Mouse (Mus musculus): ENCODE measurements around the gene 1700020D05Rik. TPM values are rescaled to one million over a fixed set of nuclear protein-coding genes. Genes with fewer than 3 reads are reported as not detected.
A peak's percentile ranks its signal among the peaks of the same experiment; 100 is the strongest.

Gene 1700020D05Rik
- polyA plus RNA-seq, 1 experiment from 2014 or later = not detected

GRCm38 (mm10) chr19:5518721-5519120 is 15.1 kb upstream of the 1700020D05Rik start:
- no peak overlapping the region for H3K4me2 ChIP-seq (ENCODE audit: low read length)
- ATAC-seq (no peak), DNase-seq (ENCODE audit: low spot score) (no peak)
- no peaks in the 10 kb centered on the region for H3K36me3 ChIP-seq (ENCODE audit: control insufficient read depth, insufficient read depth, low read length)
- no peak overlapping the region for H3K9ac ChIP-seq (ENCODE audit: low read length)
- 88% methylated on average over 3 of the region's 3 CpGs for WGBS
- no peak overlapping the region for H3K4me3 ChIP-seq (ENCODE audit: low read depth, low read length)
- H3K9me3 ChIP-seq (replicated peaks; ENCODE audit: control insufficient read depth, low read length) = no peaks in the 10 kb centered on the region
- no peaks in the 10 kb centered on the region for H3K4me1 ChIP-seq (ENCODE audit: control insufficient read depth, insufficient read depth, low read length)
- no peak overlapping the region for H3K27ac ChIP-seq (ENCODE audit: low read depth, low read length)
- no peaks in the 10 kb centered on the region for H3K27me3 ChIP-seq (replicated peaks; ENCODE audit: control insufficient read depth, insufficient read depth, low read length)

GRCm38 (mm10) chr19:5516906-5517505 is 13.4 kb upstream of the 1700020D05Rik start:
- WGBS = 80% methylated on average over 8 of the region's 8 CpGs
- ATAC-seq = no peak
- no peaks in the 10 kb centered on the region for H3K9me3 ChIP-seq (replicated peaks; ENCODE audit: control insufficient read depth, low read length)
- H3K4me2 ChIP-seq (ENCODE audit: low read length) = no peak overlapping the region
- no peak for DNase-seq (ENCODE audit: low spot score)
- H3K4me1 ChIP-seq (ENCODE audit: control insufficient read depth, insufficient read depth, low read length) = no peaks in the 10 kb centered on the region; the same call in 1 of the 2 replicates
- H3K36me3 ChIP-seq (ENCODE audit: control insufficient read depth, insufficient read depth, low read length) = no peaks in the 10 kb centered on the region
- no peak overlapping the region for H3K9ac ChIP-seq (ENCODE audit: low read length)
- no peaks in the 10 kb centered on the region for H3K27me3 ChIP-seq (replicated peaks; ENCODE audit: control insufficient read depth, insufficient read depth, low read length)
- no peak overlapping the region for H3K4me3 ChIP-seq (ENCODE audit: low read depth, low read length)
- no peak overlapping the region for H3K27ac ChIP-seq (ENCODE audit: low read depth, low read length)

GRCm38 (mm10) chr19:5515840-5516777 is 12.5 kb upstream of the 1700020D05Rik start:
- H3K27ac ChIP-seq (ENCODE audit: low read depth, low read length) = no peak overlapping the region
- no peak overlapping the region for H3K4me2 ChIP-seq (ENCODE audit: low read length)
- no peak for ATAC-seq
- DNase-seq (ENCODE audit: low spot score) = no peak
- H3K36me3 ChIP-seq (ENCODE audit: control insufficient read depth, insufficient read depth, low read length) = no peaks in the 10 kb centered on the region
- no peak overlapping the region for H3K4me3 ChIP-seq (ENCODE audit: low read depth, low read length)
- no peak overlapping the region for H3K9ac ChIP-seq (ENCODE audit: low read length)
- peaks cover 2% of the 10 kb centered on the region; the same call in 1 of the 2 replicates for H3K4me1 ChIP-seq (ENCODE audit: control insufficient read depth, insufficient read depth, low read length)
- WGBS = 81% methylated on average over 7 of the region's 7 CpGs
- no peaks in the 10 kb centered on the region for H3K9me3 ChIP-seq (replicated peaks; ENCODE audit: control insufficient read depth, low read length)
- H3K27me3 ChIP-seq (replicated peaks; ENCODE audit: control insufficient read depth, insufficient read depth, low read length) = no peaks in the 10 kb centered on the region

GRCm38 (mm10) chr19:5513005-5513349 is 9.4 kb upstream of the 1700020D05Rik start:
- H3K4me2 ChIP-seq (ENCODE audit: low read length) = no peak overlapping the region
- no peak overlapping the region for H3K4me3 ChIP-seq (ENCODE audit: low read depth, low read length)
- peaks cover 7% of the 10 kb centered on the region; the same call in 1 of the 2 replicates for H3K4me1 ChIP-seq (ENCODE audit: control insufficient read depth, insufficient read depth, low read length)
- WGBS = 87% methylated on average over 3 of the region's 3 CpGs
- no peaks in the 10 kb centered on the region for H3K27me3 ChIP-seq (replicated peaks; ENCODE audit: control insufficient read depth, insufficient read depth, low read length)
- no peaks in the 10 kb centered on the region for H3K9me3 ChIP-seq (replicated peaks; ENCODE audit: control insufficient read depth, low read length)
- H3K27ac ChIP-seq (ENCODE audit: low read depth, low read length) = no peak overlapping the region
- ATAC-seq (no peak), DNase-seq (ENCODE audit: low spot score) (no peak)
- H3K9ac ChIP-seq (ENCODE audit: low read length) = no peak overlapping the region
- no peaks in the 10 kb centered on the region for H3K36me3 ChIP-seq (ENCODE audit: control insufficient read depth, insufficient read depth, low read length)

- H3K27ac ChIP-seq (ENCODE audit: low read depth, low read length) = no peak overlapping the region
- no peaks in the 10 kb centered on the region for H3K9me3 ChIP-seq (replicated peaks; ENCODE audit: control insufficient read depth, low read length)
- H3K4me3 ChIP-seq (ENCODE audit: low read depth, low read length) = no peak overlapping the region
- H3K27me3 ChIP-seq (replicated peaks; ENCODE audit: control insufficient read depth, insufficient read depth, low read length) = no peaks in the 10 kb centered on the region
- ATAC-seq (no peak), DNase-seq (ENCODE audit: low spot score) (no peak)
- WGBS = 80% methylated on average over 12 of the region's 12 CpGs
- peaks cover 7% of the 10 kb centered on the region; the same call in 1 of the 2 replicates for H3K4me1 ChIP-seq (ENCODE audit: control insufficient read depth, insufficient read depth, low read length)
- H3K9ac ChIP-seq (ENCODE audit: low read length) = no peak overlapping the region
- no peaks in the 10 kb centered on the region for H3K36me3 ChIP-seq (ENCODE audit: control insufficient read depth, insufficient read depth, low read length)
- no peak overlapping the region for H3K4me2 ChIP-seq (ENCODE audit: low read length)
Measured at GRCm38 (mm10) chr19:5512091-5513004, 8.8 kb upstream of the 1700020D05Rik start.

- H3K4me1 ChIP-seq (ENCODE audit: control insufficient read depth, insufficient read depth, low read length) = peaks cover 7% of the 10 kb centered on the region; the same call in 1 of the 2 replicates
- H3K9me3 ChIP-seq (replicated peaks; ENCODE audit: control insufficient read depth, low read length) = no peaks in the 10 kb centered on the region
- H3K27ac ChIP-seq (ENCODE audit: low read depth, low read length) = no peak overlapping the region
- H3K4me2 ChIP-seq (ENCODE audit: low read length) = peak overlapping the region; percentile 53
- H3K27me3 ChIP-seq (replicated peaks; ENCODE audit: control insufficient read depth, insufficient read depth, low read length) = no peaks in the 10 kb centered on the region
- peak overlapping the region; percentile 49 for H3K9ac ChIP-seq (ENCODE audit: low read length)
- ATAC-seq (0 out of 2 replicates have a peak, but pooled peaks have one; percentile 0), DNase-seq (ENCODE audit: low spot score) (no peak)
- WGBS = 54% methylated on average over 15 of the region's 15 CpGs
- H3K4me3 ChIP-seq (ENCODE audit: low read depth, low read length) = peak overlapping the region; percentile 42
- no peaks in the 10 kb centered on the region for H3K36me3 ChIP-seq (ENCODE audit: control insufficient read depth, insufficient read depth, low read length)
Measured at GRCm38 (mm10) chr19:5511074-5511632, 7.6 kb upstream of the 1700020D05Rik start.

- H3K4me1 ChIP-seq (ENCODE audit: control insufficient read depth, insufficient read depth, low read length) = peaks cover 7% of the 10 kb centered on the region; the same call in 1 of the 2 replicates
- H3K4me3 ChIP-seq (ENCODE audit: low read depth, low read length) = peak within 1 kb of the TSS; percentile 42
- DNase-seq (ENCODE audit: low spot score) = peak; percentile 99
- H3K4me2 ChIP-seq (ENCODE audit: low read length) = peak within 1 kb of the TSS; percentile 53
- H3K9ac ChIP-seq (ENCODE audit: low read length) = peak within 1 kb of the TSS; percentile 59
- no peaks in the 10 kb centered on the region for H3K36me3 ChIP-seq (ENCODE audit: control insufficient read depth, insufficient read depth, low read length)
- no peak within 1 kb of the TSS for H3K27ac ChIP-seq (ENCODE audit: low read depth, low read length)
- WGBS = 3% methylated on average over 47 of the region's 47 CpGs
- H3K9me3 ChIP-seq (replicated peaks; ENCODE audit: control insufficient read depth, low read length) = no peaks in the 10 kb centered on the region
- peak; percentile 100 for ATAC-seq
- H3K27me3 ChIP-seq (replicated peaks; ENCODE audit: control insufficient read depth, insufficient read depth, low read length) = no peaks in the 10 kb centered on the region
Measured at GRCm38 (mm10) chr19:5510031-5511026, 6.7 kb upstream of the 1700020D05Rik start, which contains the start of gene Snx32. TSS of gene Snx32 (minus strand) at chr19:5510538.

Data from forebrain, embryonic 14.5 days (tissue).